ENCODE assay signal across 17 mouse cellular contexts in the genomic region with DNA sequence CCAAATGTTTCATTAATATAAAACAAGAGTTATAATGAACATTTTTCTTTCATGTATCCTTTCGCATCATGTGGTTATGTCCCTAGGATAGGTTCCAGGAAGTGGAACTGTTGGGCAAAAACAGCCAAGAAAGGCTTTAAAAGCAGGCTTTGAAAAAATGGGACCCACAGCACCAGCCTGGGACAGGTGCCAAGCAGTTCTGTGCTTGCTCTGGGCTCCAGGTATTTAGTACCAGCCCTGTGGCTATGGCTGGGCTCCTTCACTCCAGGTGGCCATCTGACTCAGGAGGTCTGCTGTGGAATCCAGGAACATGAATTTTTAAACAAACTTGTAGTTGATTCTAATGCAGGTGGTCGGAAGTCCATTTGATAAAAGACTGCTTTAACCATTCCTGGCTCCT.
DNase-seq lines count a peak whose midpoint lies in the region; ATAC-seq lines count a peak whose summit lies in the region.
"Had no signal": no experiment of that assay in that cellular context is flagged by ENCODE, and none has a peak within 500 bp of the region (broad histone marks: within the 10 kb centered on the region; RNA-seq: fewer than 3 reads in every experiment).

No protein-coding gene starts in this region.

- H3K4me3 ChIP-seq in forebrain, embryonic 15.5 days = no peak overlapping the region
- no peak overlapping the region for H3K4me3 ChIP-seq in forebrain, embryonic 10.5 days
- no peak overlapping the region for H3K4me3 ChIP-seq in midbrain, embryonic 15.5 days
- H3K4me3 ChIP-seq in midbrain, embryonic 10.5 days = no peak overlapping the region
- H3K4me3 ChIP-seq in intestine, embryonic 15.5 days (replicated peaks) = no peak overlapping the region
- H3K4me3 ChIP-seq: embryonic facial prominence, embryonic 10.5 days; neural tube, embryonic 12.5 days had no signal

- no peaks in the 10 kb centered on the region for H3K27me3 ChIP-seq in forebrain, embryonic 15.5 days
- H3K27me3 ChIP-seq in forebrain, embryonic 10.5 days (ENCODE audit: poor library complexity, severe bottlenecking) = no peaks in the 10 kb centered on the region
- no peaks in the 10 kb centered on the region for H3K27me3 ChIP-seq in midbrain, embryonic 15.5 days (replicated peaks)
- no peaks in the 10 kb centered on the region for H3K27me3 ChIP-seq in midbrain, embryonic 10.5 days (ENCODE audit: low read depth, poor library complexity, severe bottlenecking)
- no peaks in the 10 kb centered on the region for H3K27me3 ChIP-seq in intestine, embryonic 15.5 days (replicated peaks)
- H3K27me3 ChIP-seq: neural tube, embryonic 12.5 days had no signal

- peaks cover 14% of the 10 kb centered on the region for H3K4me1 ChIP-seq in forebrain, embryonic 15.5 days
- H3K4me1 ChIP-seq in forebrain, embryonic 10.5 days = no peaks in the 10 kb centered on the region
- H3K4me1 ChIP-seq in midbrain, embryonic 15.5 days = peaks cover 7% of the 10 kb centered on the region; the same call in 1 of the 2 replicates
- H3K4me1 ChIP-seq in midbrain, embryonic 10.5 days = no peaks in the 10 kb centered on the region
- H3K4me1 ChIP-seq in intestine, embryonic 15.5 days (replicated peaks) = no peaks in the 10 kb centered on the region
- H3K4me1 ChIP-seq: embryonic facial prominence, embryonic 10.5 days; neural tube, embryonic 12.5 days had no signal

- WGBS in forebrain, embryonic 15.5 days = 77% methylated on average over 2 of the region's 2 CpGs
- WGBS in forebrain, embryonic 10.5 days = 94% methylated on average over 2 of the region's 2 CpGs
- WGBS in midbrain, embryonic 15.5 days = 74% methylated on average over 2 of the region's 2 CpGs
- WGBS in midbrain, embryonic 10.5 days = 89% methylated on average over 2 of the region's 2 CpGs
- 91% methylated on average over 2 of the region's 2 CpGs for WGBS in intestine, embryonic 15.5 days

- H3K4me2 ChIP-seq in forebrain, embryonic 15.5 days (replicated peaks) = no peak overlapping the region
- no peak overlapping the region for H3K4me2 ChIP-seq in midbrain, embryonic 15.5 days
- H3K4me2 ChIP-seq in intestine, embryonic 15.5 days (replicated peaks) = no peak overlapping the region
- H3K4me2 ChIP-seq: heart, embryonic 11.5 days; liver, embryonic 11.5 days; neural tube, embryonic 12.5 days had no signal

- no peak overlapping the region for H3K9ac ChIP-seq in forebrain, embryonic 15.5 days (replicated peaks)
- no peak overlapping the region for H3K9ac ChIP-seq in midbrain, embryonic 15.5 days
- no peak overlapping the region for H3K9ac ChIP-seq in intestine, embryonic 15.5 days
- H3K9ac ChIP-seq: neural tube, embryonic 12.5 days had no signal

- no peaks in the 10 kb centered on the region for H3K36me3 ChIP-seq in forebrain, embryonic 15.5 days
- H3K36me3 ChIP-seq in forebrain, embryonic 10.5 days (replicated peaks) = no peaks in the 10 kb centered on the region
- no peaks in the 10 kb centered on the region for H3K36me3 ChIP-seq in midbrain, embryonic 15.5 days (replicated peaks)
- H3K36me3 ChIP-seq in midbrain, embryonic 10.5 days = no peaks in the 10 kb centered on the region
- H3K36me3 ChIP-seq in intestine, embryonic 15.5 days = no peaks in the 10 kb centered on the region
- H3K36me3 ChIP-seq: embryonic facial prominence, embryonic 10.5 days; G1E; neural tube, embryonic 12.5 days had no signal

- no peak for DNase-seq in forebrain, embryonic 10.5 days (ENCODE audit: extremely low spot score, low spot score)
- no peak for DNase-seq in midbrain, embryonic 10.5 days (ENCODE audit: low spot score)
- DNase-seq in cerebellum, postnatal 10 days = peak; percentile 73 to 81
- DNase-seq in kidney, postnatal 36 days = peak; percentile 7 to 38
- no peak for DNase-seq in lung, adult 18-20 months
- DNase-seq: adrenal gland, adult 8-10 months; gastrocnemius, postnatal 10 days; heart, postnatal 4 days had no signal

- no peaks in the 10 kb centered on the region for H3K9me3 ChIP-seq in forebrain, embryonic 15.5 days
- no peaks in the 10 kb centered on the region for H3K9me3 ChIP-seq in forebrain, embryonic 10.5 days
- H3K9me3 ChIP-seq in midbrain, embryonic 15.5 days = no peaks in the 10 kb centered on the region
- peaks cover 8% of the 10 kb centered on the region; the same call in 1 of the 2 replicates for H3K9me3 ChIP-seq in midbrain, embryonic 10.5 days (replicated peaks)
- H3K9me3 ChIP-seq in intestine, embryonic 15.5 days = no peaks in the 10 kb centered on the region
- H3K9me3 ChIP-seq: embryonic facial prominence, embryonic 10.5 days; G1E had no signal

- peak overlapping the region; percentile 51 for H3K27ac ChIP-seq in forebrain, embryonic 15.5 days (replicated peaks)
- no peak overlapping the region for H3K27ac ChIP-seq in forebrain, embryonic 10.5 days
- peak overlapping the region; percentile 29; the same call in 1 of the 2 replicates for H3K27ac ChIP-seq in midbrain, embryonic 15.5 days
- no peak overlapping the region for H3K27ac ChIP-seq in midbrain, embryonic 10.5 days (replicated peaks)
- no peak overlapping the region for H3K27ac ChIP-seq in intestine, embryonic 15.5 days
- H3K27ac ChIP-seq: embryonic facial prominence, embryonic 10.5 days; neural tube, embryonic 12.5 days had no signal

- no peak for ATAC-seq in forebrain, embryonic 15.5 days (replicated peaks)
- no peak for ATAC-seq in midbrain, embryonic 15.5 days (replicated peaks)
- ATAC-seq in intestine, embryonic 15.5 days = no peak
- ATAC-seq: inflammation-experienced regulatory T-cells, adult 6 months had no signal

Comparison
In these comparisons a context has a peak if more than half of its experiments do, and no peak if none do; other contexts are left out.
1. H3K27ac ChIP-seq: peak in forebrain, embryonic 15.5 days (single experiment) and midbrain, embryonic 15.5 days (single experiment); none in forebrain, embryonic 10.5 days (single experiment), midbrain, embryonic 10.5 days (single experiment) and intestine, embryonic 15.5 days (single experiment).
2. DNase-seq: peak in cerebellum, postnatal 10 days (2 of 2) and kidney, postnatal 36 days (2 of 2); none in forebrain, embryonic 10.5 days (single experiment), midbrain, embryonic 10.5 days (single experiment) and lung, adult 18-20 months (0 of 2).